Mouse (Mus musculus) megakaryocyte-erythroid progenitor cell, adult 5 weeks (primary cell): ENCODE data around the gene Elavl1. TPM values are rescaled to one million over a fixed set of nuclear protein-coding genes. Genes with fewer than 3 reads are reported as not detected.

Experiments used
- polyA plus RNA-seq: library from polyadenylated mRNA; stranded (reverse); fragments of >175 nt; gene quantifications from 2 replicates; pipeline ENCODE4 v1.2.3, GENCODE M21; 2012

Elavl1 gene
- 49.2 and 53.4 TPM in 2 replicates for polyA plus RNA-seq

DNA sequence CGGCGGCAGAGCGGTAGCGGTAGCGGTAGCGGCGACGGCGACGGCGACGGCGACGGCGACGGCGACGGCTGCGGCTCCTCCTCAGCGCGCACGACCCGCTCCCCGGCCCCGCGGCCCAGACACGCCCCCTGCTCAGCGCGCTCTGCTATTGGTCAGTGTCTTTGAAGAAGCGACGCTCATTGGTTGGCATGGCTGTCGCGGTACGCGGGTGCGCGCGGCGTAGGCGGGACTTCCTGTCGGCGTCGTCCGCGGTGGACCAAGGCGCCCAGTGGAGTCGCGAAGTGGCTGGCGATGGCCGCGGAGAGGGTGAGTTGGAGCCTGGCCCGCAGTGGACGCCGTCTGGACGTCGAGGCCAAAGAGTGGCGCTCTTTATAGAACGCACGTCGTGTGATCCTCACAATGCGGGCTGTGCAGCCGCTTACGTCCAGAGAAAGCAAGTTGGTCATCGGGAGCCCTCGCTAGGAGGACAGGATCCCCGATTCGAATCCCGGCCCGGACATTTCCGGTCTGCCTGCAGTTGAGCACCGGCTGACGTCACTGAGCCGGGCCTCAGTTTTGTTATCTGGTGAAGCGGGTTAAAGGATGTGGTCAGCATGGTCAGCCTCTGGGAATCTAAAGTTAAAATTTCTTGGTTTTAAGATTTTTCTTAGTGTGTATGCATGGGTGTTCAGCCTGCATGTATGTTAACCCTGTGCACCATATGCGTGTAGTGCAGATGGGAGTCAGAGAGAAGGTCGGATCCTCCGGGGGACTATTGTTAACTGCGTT is at the start of gene Elavl1, which contains the start of gene Ccl25:
Gene Elavl1 (minus strand): TSS at position 431 of the 768 bp plus-strand sequence.
Gene Ccl25 (plus strand): TSS at position 228 of the 768 bp plus-strand sequence.

GRCm38 (mm10) chr8:4275275-4276110 is 49.7 kb downstream of the Elavl1 start, which contains the start of gene Timm44:
Timm44 (minus strand) TSS chr8:4275913.

GRCm38 (mm10) chr8:4259125-4259804 is 65.9 kb downstream of the Elavl1 start, which contains the start of gene Ctxn1:
Ctxn1 (minus strand) TSS chr8:4259274.

GRCm38 (mm10) chr8:4252934-4253841 is 72.0 kb downstream of the Elavl1 start, which contains the start of gene Snapc2:
Snapc2 (plus strand) TSS chr8:4253080.

GRCm38 (mm10) chr8:4247951-4248540 is 77.2 kb downstream of the Elavl1 start, which contains the start of gene Tgfbr3l:
Tgfbr3l (plus strand) TSS chr8:4248214.

DNA sequence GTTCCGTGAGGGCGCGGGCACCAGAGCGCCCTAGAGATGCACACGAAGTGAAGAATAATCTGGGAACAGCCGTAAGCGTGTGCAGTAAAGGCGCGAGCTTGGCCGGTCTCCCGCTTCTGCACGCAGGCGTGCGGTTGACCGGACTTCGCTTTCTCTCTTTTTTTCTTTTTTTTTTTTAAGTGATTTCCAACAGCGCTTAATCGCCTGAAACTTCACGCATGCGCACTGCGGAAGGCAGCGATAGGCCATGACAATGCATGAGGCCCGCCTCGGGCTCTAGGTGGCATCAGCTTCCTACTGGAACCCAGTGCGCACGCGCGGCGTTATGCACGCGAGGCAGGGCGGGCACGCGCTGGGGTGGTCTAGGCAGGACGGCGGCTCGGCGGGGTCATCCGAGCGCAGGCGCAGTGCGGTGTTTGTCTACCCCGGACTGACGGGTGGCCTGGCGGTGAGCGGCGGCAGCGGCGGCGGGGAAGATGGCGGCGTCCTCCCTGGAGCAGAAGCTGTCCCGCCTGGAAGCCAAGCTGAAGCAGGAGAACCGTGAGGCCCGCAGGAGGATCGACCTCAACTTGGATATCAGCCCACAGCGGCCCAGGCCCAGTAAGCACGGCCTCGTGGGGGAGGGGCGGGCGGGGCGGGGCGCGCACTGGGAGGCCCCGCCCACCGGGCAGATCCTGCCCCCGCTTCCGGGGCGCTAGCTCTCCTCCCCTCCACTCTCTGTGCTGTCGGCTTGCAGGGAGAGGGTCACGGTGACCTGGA is 86.6 kb downstream of the Elavl1 start, which contains the start of the genes Map2k7 and Gm49320:
Gene Map2k7 (plus strand): TSS at position 307 of the 759 bp plus-strand sequence.
Gene Gm49320 (plus strand): TSS at position 432 of the 759 bp plus-strand sequence.

Other genes starting within 250 kb of the Elavl1 start
- 0.09 and 0.16 TPM in 2 replicates for gene Cd209f, start 219.6 kb downstream of the Elavl1 start, polyA plus RNA-seq
- 0.02 and 0.13 TPM in 2 replicates for gene Cd209g, start 191.3 kb downstream of the Elavl1 start, polyA plus RNA-seq
- 8.6 and 12.5 TPM in 2 replicates for gene Evi5l, start 158.8 kb downstream of the Elavl1 start, polyA plus RNA-seq
- 0.98 and 1.7 TPM in 2 replicates for gene Prr36, start 108.0 kb downstream of the Elavl1 start, polyA plus RNA-seq
- not detected in 2 replicates for gene Lrrc8e, start 98.6 kb downstream of the Elavl1 start, polyA plus RNA-seq
- gene Map2k7, start 86.7 kb downstream of the Elavl1 start, polyA plus RNA-seq, result 275 and 284 TPM in 2 replicates
- 0.21 TPM in 1 of 2 replicates, not detected in the other for gene Gm49320, start 86.5 kb downstream of the Elavl1 start, polyA plus RNA-seq
- 39.7 and 58.4 TPM in 2 replicates for gene Tgfbr3l, start 77.2 kb downstream of the Elavl1 start, polyA plus RNA-seq
- gene Snapc2, start 72.3 kb downstream of the Elavl1 start, polyA plus RNA-seq, result 104 and 115 TPM in 2 replicates
- gene Ctxn1, start 66.1 kb downstream of the Elavl1 start, polyA plus RNA-seq, result 6.7 and 12.5 TPM in 2 replicates
- gene Timm44, start 49.5 kb downstream of the Elavl1 start, polyA plus RNA-seq, result 57.0 and 66.0 TPM in 2 replicates
- gene Ccl25, start 203 bp downstream of the Elavl1 start, polyA plus RNA-seq, result 0.76 and 3.0 TPM in 2 replicates
- 1.4 and 1.8 TPM in 2 replicates for gene Cers4, start 167.6 kb upstream of the Elavl1 start, polyA plus RNA-seq